In genomic region chr5:64047921-64048320, GRCm38 (mm10) we compare ENCODE assay signal across 30 mouse cellular contexts. TPM values are rescaled to one million over a fixed set of nuclear protein-coding genes. Genes with fewer than 3 reads are reported as not detected.
A peak's percentile ranks its signal among the peaks of the same experiment; 100 is the strongest.
DNase-seq lines count a peak whose midpoint lies in the region; ATAC-seq lines count a peak whose summit lies in the region.
"Had no signal": no experiment of that assay in that cellular context is flagged by ENCODE, and none has a peak within 500 bp of the region (broad histone marks: within the 10 kb centered on the region; RNA-seq: fewer than 3 reads in every experiment).

No protein-coding gene starts in this region.

- H3K36me3 ChIP-seq in heart, embryonic 12.5 days, result no peaks in the 10 kb centered on the region
- no peaks in the 10 kb centered on the region for H3K36me3 ChIP-seq in embryonic facial prominence, embryonic 14.5 days (ENCODE audit: control insufficient read depth, insufficient read depth, low read length)
- H3K36me3 ChIP-seq: embryonic facial prominence, embryonic 12.5 days; G1E; heart, embryonic 13.5 days had no signal

- 0 out of 2 replicates have a peak, but pooled peaks cover 6% of the 10 kb centered on the region for H3K4me1 ChIP-seq in heart, embryonic 12.5 days (replicated peaks)
- H3K4me1 ChIP-seq in embryonic facial prominence, embryonic 14.5 days (ENCODE audit: control insufficient read depth, insufficient read depth, low read length), result peaks cover 3% of the 10 kb centered on the region; the same call in 1 of the 2 replicates

- H3K27me3 ChIP-seq in heart, embryonic 12.5 days (replicated peaks), result peaks cover 35% of the 10 kb centered on the region
- H3K27me3 ChIP-seq in embryonic facial prominence, embryonic 14.5 days (replicated peaks; ENCODE audit: control insufficient read depth, insufficient read depth, low read length), result no peaks in the 10 kb centered on the region
- H3K27me3 ChIP-seq: CH12.LX; embryonic facial prominence, embryonic 12.5 days; forebrain, embryonic 13.5 days; Patski had no signal

- WGBS in heart, embryonic 12.5 days, result 47% methylated on average over 6 of the region's 6 CpGs
- WGBS in embryonic facial prominence, embryonic 14.5 days, result 44% methylated on average over 6 of the region's 6 CpGs

- no peak overlapping the region for H3K27ac ChIP-seq in heart, embryonic 12.5 days (ENCODE audit: poor library complexity, severe bottlenecking)
- H3K27ac ChIP-seq in embryonic facial prominence, embryonic 14.5 days (replicated peaks; ENCODE audit: low read depth, low read length), result no peak overlapping the region
- H3K27ac ChIP-seq: embryonic facial prominence, embryonic 12.5 days; forebrain, embryonic 13.5 days; heart, embryonic 13.5 days; hindbrain, embryonic 14.5 days; hindbrain, postnatal 0 days had no signal

- H3K4me3 ChIP-seq in heart, embryonic 12.5 days, result no peak overlapping the region
- H3K4me3 ChIP-seq in embryonic facial prominence, embryonic 14.5 days (ENCODE audit: low read depth, low read length), result no peak overlapping the region
- H3K4me3 ChIP-seq: embryonic facial prominence, embryonic 12.5 days; erythroblast, embryonic 14.5 days; forebrain, embryonic 13.5 days; heart, embryonic 13.5 days had no signal

- ATAC-seq in heart, embryonic 12.5 days (ENCODE audit: insufficient number of reproducible peaks, low FRiP score), result no peak
- peak; percentile 9; the same call in 1 of the 2 replicates for ATAC-seq in embryonic facial prominence, embryonic 14.5 days (ENCODE audit: low read depth)
- ATAC-seq: forebrain, embryonic 13.5 days; forebrain, postnatal 0 days; hindbrain, postnatal 0 days; inflammation-experienced regulatory T-cells, adult 6 months; Patski had no signal

- peak; percentile 65 for DNase-seq in heart, adult 11 months
- peak; percentile 84 for DNase-seq in ES-CJ7 (ENCODE audit: low read depth, low spot score)
- DNase-seq in WW6 (ENCODE audit: low read depth, low spot score), result peak; percentile 49
- no peak for DNase-seq in embryonic facial prominence, embryonic 14.5 days (ENCODE audit: low spot score)
- DNase-seq in frontal cortex, postnatal 10 days (ENCODE audit: low spot score in 2 of 2), result no peak
- DNase-seq in kidney, postnatal 25 days, result no peak
- DNase-seq: adrenal gland, postnatal 10 days; adrenal gland, postnatal 36 days; B cell, adult 2 months; cerebellum, adult 18-20 months; cerebellum, adult 9-10 months; cerebellum, postnatal 14 days; forebrain, postnatal 0 days; gastrocnemius, postnatal 10 days; heart, adult 18-20 months; heart, postnatal 14 days; heart, postnatal 4 days; kidney, adult 11 months; kidney, adult 8-10 months had no signal

- no peak overlapping the region for H3K4me2 ChIP-seq in heart, embryonic 12.5 days
- H3K4me2 ChIP-seq in embryonic facial prominence, embryonic 14.5 days (ENCODE audit: low read depth, low read length), result no peak overlapping the region
- H3K4me2 ChIP-seq: embryonic facial prominence, embryonic 12.5 days; forebrain, embryonic 13.5 days; heart, embryonic 13.5 days; hindbrain, embryonic 14.5 days had no signal

- no peak overlapping the region for H3K9ac ChIP-seq in heart, embryonic 12.5 days
- H3K9ac ChIP-seq in embryonic facial prominence, embryonic 14.5 days (ENCODE audit: low read depth, low read length), result no peak overlapping the region
- H3K9ac ChIP-seq: embryonic facial prominence, embryonic 12.5 days; forebrain, embryonic 13.5 days; forebrain, postnatal 0 days; heart, embryonic 13.5 days; hindbrain, embryonic 14.5 days had no signal

- H3K9me3 ChIP-seq in heart, embryonic 12.5 days (replicated peaks), result 0 out of 2 replicates have a peak, but pooled peaks cover 10% of the 10 kb centered on the region
- no peaks in the 10 kb centered on the region for H3K9me3 ChIP-seq in embryonic facial prominence, embryonic 14.5 days (ENCODE audit: control insufficient read depth, low read length)
- H3K9me3 ChIP-seq: G1E; heart, embryonic 13.5 days had no signal

RNA-seq across cellular contexts. Expression of gene Pgm2, which starts 44.8 kb away (rescaled TPM):
- polyA plus RNA-seq in heart, embryonic 12.5 days (2016; fragmentation: Nextera tagmentation; extraction: Ambion mirVana), result 20.7 and 21.0 TPM in 2 replicates
- 24.5 and 28.9 TPM in 2 replicates for polyA plus RNA-seq in embryonic facial prominence, embryonic 14.5 days (2014; fragmentation: Nextera tagmentation; extraction: Ambion mirVana)

Comparison
In these comparisons a context has a peak if more than half of its experiments do, and no peak if none do; other contexts are left out.
1. DNase-seq: peak in heart, adult 11 months (single experiment), ES-CJ7 (single experiment) and WW6 (single experiment); none in embryonic facial prominence, embryonic 14.5 days (single experiment), frontal cortex, postnatal 10 days (0 of 2) and kidney, postnatal 25 days (0 of 2).